Mouse (Mus musculus) MEL (cell line): ENCODE measurements around the gene Otogl.

Experiments used
- CTCF ChIP-seq, 3 experiments: IDR thresholded peaks in 2 of 3; conservative IDR thresholded peaks in 1 of 3; 2 replicates each; pipeline ENCODE4 v1.5.1; 2011 to 2012; ENCODE audit warnings: low read length in 3 of 3, low read depth in 2 of 3, mild to moderate bottlenecking in 2 of 3, improper control_type of control experiment in 1 of 3, inconsistent platforms in 1 of 3, mixed read lengths in 1 of 3, moderate library complexity in 1 of 3; ENCODE audit not compliant: control insufficient read depth in 1 of 3, insufficient read depth in 1 of 3, poor library complexity in 1 of 3, severe bottlenecking in 1 of 3
- MAX ChIP-seq: IDR thresholded peaks from 2 replicates; pipeline ENCODE4 v1.6.1; 2011; ENCODE audit warnings: low read length, improper control_type of control experiment
- POLR2A ChIP-seq, 2 experiments: IDR thresholded peaks; 2 replicates each; pipeline ENCODE4 v1.6.1; 2011 to 2012; ENCODE audit warnings: low read length in 2 of 2, mild to moderate bottlenecking in 2 of 2, control low read depth in 1 of 2, improper control_type of control experiment in 1 of 2, low read depth in 1 of 2, moderate library complexity in 1 of 2; ENCODE audit not compliant: control insufficient read depth in 1 of 2, insufficient read depth in 1 of 2, poor library complexity in 1 of 2
- USF1 ChIP-seq: IDR thresholded peaks from 2 replicates; pipeline ENCODE4 v1.6.1; 2014; ENCODE audit warnings: low read depth, mild to moderate bottlenecking, inconsistent platforms, low read length, improper control_type of control experiment, moderate library complexity
- ZC3H11A ChIP-seq: IDR thresholded peaks from 2 replicates; pipeline ENCODE4 v1.6.1; 2012; ENCODE audit warnings: low read depth, mild to moderate bottlenecking, inconsistent platforms, low read length, improper control_type of control experiment
- ZKSCAN1 ChIP-seq: IDR thresholded peaks from 2 replicates; pipeline ENCODE4 v1.6.1; 2012; ENCODE audit warnings: low read depth, mild to moderate bottlenecking, inconsistent platforms, low read length, improper control_type of control experiment, moderate library complexity

GRCm38 (mm10) chr10:107939821-107940220, 27.9 kb upstream of the Otogl start:
- TF ChIP-seq ZKSCAN1 (no peak), CTCF (IDR thresholded peaks at IDR 0.05 in 2 of 3, conservative IDR thresholded peaks at IDR 0.05 in 1 of 3; ENCODE audit: control insufficient read depth in 1 of 3, insufficient read depth in 1 of 3, low read depth in 2 of 3, low read length in 3 of 3, poor library complexity in 1 of 3, severe bottlenecking in 1 of 3) (no peak), USF1 (no peak), POLR2A (IDR thresholded peaks at IDR 0.05; ENCODE audit: control insufficient read depth in 1 of 2, insufficient read depth in 1 of 2, low read depth in 1 of 2, low read length in 2 of 2, poor library complexity in 1 of 2) (no peak), MAX (no peak), ZC3H11A (no peak)
